Mouse (Mus musculus) forebrain, embryonic 16.5 days (tissue): Measurements from ENCODE around the gene Tbc1d8. TPM values are rescaled to one million over a fixed set of nuclear protein-coding genes. Genes with fewer than 3 reads are reported as not detected.

Experiments
- ATAC-seq: fragments of 200-750 bp; cut with Nextera tagmentation; 2 replicates; pipeline ENCODE4 v1.8.0; 2017; ENCODE audit warnings: mild to moderate bottlenecking, moderate library complexity
- H3K27ac ChIP-seq: fragments of 300-500 bp; sonication (generic); 2 replicates; pipeline ENCODE4 v1.5.1; 2014; ENCODE audit warnings: low read length, control low read depth
- H3K27me3 ChIP-seq: fragments of 300-500 bp; sonication (generic); replicated peaks from 2 replicates; pipeline ENCODE4 v1.6.1; 2014; ENCODE audit warnings: low read length; ENCODE audit not compliant: control insufficient read depth, insufficient read depth
- H3K36me3 ChIP-seq: fragments of 300-500 bp; sonication (generic); 2 replicates; pipeline ENCODE4 v1.6.1; 2014; ENCODE audit not compliant: control insufficient read depth, insufficient read depth
- H3K4me1 ChIP-seq: fragments of 300-500 bp; sonication (generic); replicated peaks from 2 replicates; pipeline ENCODE4 v1.6.1; 2014; ENCODE audit warnings: low read length; ENCODE audit not compliant: control insufficient read depth, insufficient read depth
- H3K4me2 ChIP-seq: fragments of 300-500 bp; sonication (generic); 2 replicates; pipeline ENCODE4 v1.6.1; 2014; ENCODE audit warnings: mild to moderate bottlenecking, low read length, control low read depth
- H3K4me3 ChIP-seq: fragments of 300-500 bp; sonication (generic); replicated peaks from 2 replicates; pipeline ENCODE4 v1.5.1; 2014; ENCODE audit warnings: mild to moderate bottlenecking, low read length, control low read depth
- H3K9ac ChIP-seq: fragments of 300-500 bp; sonication (generic); replicated peaks from 2 replicates; pipeline ENCODE4 v1.6.1; 2014; ENCODE audit warnings: low read depth, low read length, control low read depth
- H3K9me3 ChIP-seq: fragments of 300-500 bp; sonication (generic); 2 replicates; pipeline ENCODE4 v1.6.1; 2016; ENCODE audit warnings: low read length; ENCODE audit not compliant: control insufficient read depth
- WGBS: fragments of 180-500 bp; shearing (Covaris S2); extraction: QIAGEN DNeasy Blood & Tissue Kit; methylation state at CpG from one replicate; pipeline ENCODE4 v1.1.7; 2014; 5-methylcytosine and 5-hydroxymethylcytosine counted together
- polyA plus RNA-seq: library from polyadenylated mRNA; unstranded; fragments of >200 nt; fragmentation: Nextera tagmentation; extraction: Ambion mirVana; gene quantifications from 2 replicates; pipeline ENCODE4 v1.2.1, GENCODE M21; 2015

Gene Tbc1d8
- polyA plus RNA-seq, 1 experiment from 2014 or later: 13.0 TPM

GRCm38 (mm10) chr1:39332456-39332855 lies 146.1 kb downstream of the Tbc1d8 start:
- ATAC-seq: no peak
- no peak overlapping the region for H3K27ac ChIP-seq
- no peaks in the 10 kb centered on the region for H3K27me3 ChIP-seq
- no peak overlapping the region for H3K4me2 ChIP-seq
- no peaks in the 10 kb centered on the region for H3K36me3 ChIP-seq
- no peak overlapping the region for H3K4me3 ChIP-seq
- no peaks in the 10 kb centered on the region for H3K9me3 ChIP-seq
- WGBS: 83% methylated on average over 4 of the region's 4 CpGs
- H3K9ac ChIP-seq: no peak overlapping the region
- 0 out of 2 replicates have a peak, but pooled peaks cover 4% of the 10 kb centered on the region for H3K4me1 ChIP-seq

- WGBS: 88% methylated on average over 7 of the region's 7 CpGs
- Histone ChIP-seq H3K4me1 (no peaks in the 10 kb centered on the region), H3K9ac (no peak overlapping the region), H3K9me3 (no peaks in the 10 kb centered on the region), H3K4me3 (no peak overlapping the region), H3K36me3 (no peaks in the 10 kb centered on the region), H3K27ac (no peak overlapping the region), H3K4me2 (no peak overlapping the region), H3K27me3 (no peaks in the 10 kb centered on the region)
- no peak for ATAC-seq
These were observed 147.5 kb downstream of the Tbc1d8 start for GRCm38 (mm10) chr1:39330857-39331594.

- no peaks in the 10 kb centered on the region for H3K4me1 ChIP-seq
- H3K4me2 ChIP-seq: no peak overlapping the region
- no peak overlapping the region for H3K9ac ChIP-seq
- no peaks in the 10 kb centered on the region for H3K27me3 ChIP-seq
- ATAC-seq: no peak
- H3K9me3 ChIP-seq: no peaks in the 10 kb centered on the region
- H3K4me3 ChIP-seq: no peak overlapping the region
- no peak overlapping the region for H3K27ac ChIP-seq
- whole genome bisulfite sequencing: 82% methylated on average over 7 of the region's 7 CpGs
- no peaks in the 10 kb centered on the region for H3K36me3 ChIP-seq
These were observed 151.0 kb downstream of the Tbc1d8 start for GRCm38 (mm10) chr1:39327546-39327945.

GRCm38 (mm10) chr1:39325228-39325627 lies 153.3 kb downstream of the Tbc1d8 start:
- no peak for ATAC-seq
- Histone ChIP-seq H3K4me3 (no peak overlapping the region), H3K4me1 (no peaks in the 10 kb centered on the region), H3K9me3 (no peaks in the 10 kb centered on the region), H3K27me3 (no peaks in the 10 kb centered on the region), H3K27ac (no peak overlapping the region), H3K9ac (no peak overlapping the region), H3K36me3 (no peaks in the 10 kb centered on the region), H3K4me2 (no peak overlapping the region)
- WGBS: 89% methylated on average over 6 of the region's 6 CpGs

GRCm38 (mm10) chr1:39321954-39322353 lies 156.6 kb downstream of the Tbc1d8 start:
- Histone ChIP-seq H3K27me3 (no peaks in the 10 kb centered on the region), H3K9me3 (no peaks in the 10 kb centered on the region), H3K36me3 (no peaks in the 10 kb centered on the region), H3K27ac (no peak overlapping the region), H3K4me3 (no peak overlapping the region), H3K4me1 (no peaks in the 10 kb centered on the region), H3K9ac (no peak overlapping the region), H3K4me2 (no peak overlapping the region)
- WGBS: 84% methylated on average over 6 of the region's 6 CpGs
- ATAC-seq: no peak

Other genes starting within 250 kb of the Tbc1d8 start
- 288 and 293 TPM in 2 replicates for gene Rpl31, start 110.9 kb downstream of the Tbc1d8 start, polyA plus RNA-seq
- 11.9 and 13.7 TPM in 2 replicates for gene Cnot11, start 56.2 kb upstream of the Tbc1d8 start, polyA plus RNA-seq
- 20.0 and 20.5 TPM in 2 replicates for gene Rnf149, start 98.7 kb upstream of the Tbc1d8 start, polyA plus RNA-seq
- 1.1 and 2.3 TPM in 2 replicates for gene Creg2, start 172.7 kb upstream of the Tbc1d8 start, polyA plus RNA-seq
- gene Rfx8, start 242.2 kb upstream of the Tbc1d8 start, polyA plus RNA-seq: 0.20 TPM in 1 of 2 replicates, not detected in the other